Mouse (Mus musculus) heart, postnatal 0 days (tissue): ENCODE measurements around the gene A030014E15Rik.
"Not testable (repeated sequence)": the region's sequence is repeated elsewhere in the genome, so short reads cannot be mapped to it uniquely, and the experiment has no call there.

Experiments
- CTCF ChIP-seq: IDR thresholded peaks from 2 replicates; pipeline ENCODE4 v1.5.1; 2016; ENCODE audit warnings: antibody characterized with exemption, control low read depth, low read depth
- EP300 ChIP-seq: IDR thresholded peaks from 2 replicates; pipeline ENCODE4 v1.6.1; 2016; ENCODE audit warnings: antibody characterized with exemption, low read depth

GRCm38 (mm10) chr1:82943295-82943694, 18.6 kb downstream of the A030014E15Rik start, which contains the start of gene A030003K21Rik:
- not testable (repeated sequence) for TF ChIP-seq CTCF, EP300
